In the genomic region with DNA sequence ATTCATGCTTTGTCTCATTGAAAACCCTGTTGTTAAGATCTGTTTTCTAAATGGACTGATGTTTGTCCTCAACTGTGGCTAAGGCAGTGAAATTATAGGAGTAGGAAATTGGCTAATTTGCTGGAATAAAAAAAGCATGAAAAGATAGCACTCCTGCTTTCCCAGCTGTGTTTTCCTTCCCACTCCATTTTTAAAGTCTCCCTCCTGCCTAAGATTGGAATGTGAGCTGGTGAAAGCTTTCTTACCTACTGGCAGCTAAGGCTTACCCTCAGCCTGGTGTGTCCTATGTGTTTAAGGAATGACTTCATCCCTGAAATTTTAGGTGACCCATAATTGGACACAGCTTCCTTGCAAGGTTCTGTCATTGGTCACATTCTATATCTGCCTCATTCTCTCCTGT, we compare ENCODE assay signal across 14 mouse cellular contexts. TPM values are rescaled to one million over a fixed set of nuclear protein-coding genes. Genes with fewer than 3 reads are reported as not detected.
"Had no signal": no experiment of that assay in that cellular context is flagged by ENCODE, and none has a peak within 500 bp of the region (broad histone marks: within the 10 kb centered on the region; RNA-seq: fewer than 3 reads in every experiment).

No protein-coding gene starts in this region.

- H3K9me3 ChIP-seq: liver, embryonic 13.5 days had no signal

- H3K9ac ChIP-seq: liver, embryonic 13.5 days had no signal

- H3K27ac ChIP-seq: liver, embryonic 13.5 days had no signal

- H3K4me3 ChIP-seq: liver, embryonic 13.5 days had no signal

- H3K36me3 ChIP-seq: liver, embryonic 13.5 days had no signal

- H3K27me3 ChIP-seq: liver, embryonic 13.5 days had no signal

- H3K4me2 ChIP-seq: liver, embryonic 13.5 days; midbrain, embryonic 11.5 days had no signal

- DNase-seq: kidney, adult 9 months; kidney, postnatal 14 days; kidney, postnatal 4 days; liver, embryonic 13.5 days; lung, adult 2 months; lung, postnatal 14 days; lung, postnatal 4 days; midbrain, embryonic 14.5 days; thymus, adult 2 months; thymus, postnatal 14 days; thymus, postnatal 4 days had no signal

- H3K4me1 ChIP-seq: liver, embryonic 13.5 days had no signal

RNA-seq across cellular contexts. Expression of gene Cacna2d1, which starts 40.2 kb away (rescaled TPM):
- total RNA-seq: megakaryocyte progenitor cell, adult 5-6 weeks; megakaryocyte-erythroid progenitor cell, adult 5-6 weeks had no signal
